Mouse (Mus musculus): Measurements from ENCODE around the gene Odf3b. TPM values are rescaled to one million over a fixed set of nuclear protein-coding genes. Genes with fewer than 3 reads are reported as not detected.

Odf3b gene
- total and polyA plus RNA-seq, 3 experiments = not detected

DNA sequence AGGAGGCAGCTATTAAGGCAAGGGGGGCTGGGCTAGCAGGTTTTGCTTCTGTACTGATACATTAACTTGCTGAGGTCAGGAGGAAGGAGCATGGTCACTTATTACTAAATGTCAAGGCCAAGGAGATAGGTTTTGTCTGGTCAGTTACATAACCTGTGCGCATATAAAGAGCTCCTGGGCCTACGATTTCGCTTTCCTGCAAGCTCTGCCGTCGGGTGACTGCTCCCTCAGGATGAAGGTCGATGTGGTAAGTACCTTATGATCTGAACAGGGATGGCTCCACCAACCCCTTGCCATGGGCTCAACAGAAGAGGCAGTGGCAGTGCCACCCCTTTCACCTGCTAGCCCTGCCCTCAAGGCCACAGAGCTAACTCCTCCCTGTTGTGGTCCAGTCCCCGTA is 44.8 kb downstream of the Odf3b start, which contains the start of gene Miox:
TSS of gene Miox (plus strand) at position 128 of the 400 bp plus-strand sequence.
- H3K4me3 ChIP-seq (replicated peaks in 1 of 3; ENCODE audit: low read depth in 2 of 3, low read length in 2 of 3, poor library complexity in 1 of 3) = no peak within 1 kb of the TSS
- H3K27ac ChIP-seq (ENCODE audit: insufficient read depth, low read depth) = no peak within 1 kb of the TSS
- no peak for DNase-seq (ENCODE audit: extremely low read depth)
- in situ Hi-C loops (cut with MboI; ENCODE audit: low pct_ligation_motif_present, low pct_unique_long_range_greater_than_20kb, low sequenced_read_pairs) = no loop called here
- TF ChIP-seq SIN3A (IDR thresholded peaks at IDR 0.05; ENCODE audit: low read length) (no peak), TCF12 (IDR thresholded peaks at IDR 0.05; ENCODE audit: low read depth, low read length) (no peak), UBTF (IDR thresholded peaks at IDR 0.05; ENCODE audit: low read depth, low read length) (no peak), SMC3 (IDR thresholded peaks at IDR 0.05; ENCODE audit: low read depth, low read length) (no peak), IRF4 (IDR thresholded peaks at IDR 0.05; ENCODE audit: low read depth, low read length) (no peak), ZC3H11A (IDR thresholded peaks at IDR 0.05; ENCODE audit: low read depth, low read length) (no peak)
- peaks cover 3 to 9% of the 10 kb centered on the region in 2 experiments; a peak in 2 of 4 replicates for H3K4me1 ChIP-seq (ENCODE audit: control insufficient read depth in 1 of 2, insufficient read depth in 2 of 2)
- H3K79me2 ChIP-seq (replicated peaks; ENCODE audit: control insufficient read depth, extremely low read depth, insufficient read depth, poor library complexity, severe bottlenecking) = no peaks in the 10 kb centered on the region
- dilution Hi-C loops (cut with MboI; ENCODE audit: extremely low pct_ligation_motif_present, extremely low pct_unique_long_range_greater_than_20kb, low sequenced_read_pairs) = no loop called here
- H3K27me3 ChIP-seq (replicated peaks) = peaks cover 1% of the 10 kb centered on the region
- H3K9ac ChIP-seq (ENCODE audit: insufficient read depth, low read depth) = no peak within 1 kb of the TSS
- H3K4me2 ChIP-seq (ENCODE audit: insufficient read depth, low read depth, poor library complexity, severe bottlenecking) = no peak within 1 kb of the TSS
- no peaks in the 10 kb centered on the region for H3K9me3 ChIP-seq (replicated peaks; ENCODE audit: low read length)
- H3K36me3 ChIP-seq (replicated peaks in 1 of 2; ENCODE audit: control insufficient read depth in 1 of 2, insufficient read depth in 1 of 2, low read length in 1 of 2) = no peaks in the 10 kb centered on the region

Other genes with a start within 250 kb of the Odf3b start
Only the 20 nearest of the 23 such genes appear.
- 40.1 and 51.5 TPM in 2 replicates for gene Plxnb2, start 198.5 kb downstream of the Odf3b start, total RNA-seq (2012; rRNA removed)
- 2.7 and 2.9 TPM in 2 replicates for gene Plxnb2, start 198.5 kb downstream of the Odf3b start, total RNA-seq (2014; rRNA removed)
- gene Plxnb2, start 198.5 kb downstream of the Odf3b start, polyA plus RNA-seq (2012; ENCODE audit: insufficient read length, low read depth) = 4.3 and 4.5 TPM in 2 replicates
- gene Dennd6b, start 182.8 kb downstream of the Odf3b start, total RNA-seq (2012; rRNA removed) = 6.6 and 9.0 TPM in 2 replicates
- gene Dennd6b, start 182.8 kb downstream of the Odf3b start, total RNA-seq (2014; rRNA removed) = 4.1 and 4.5 TPM in 2 replicates
- gene Dennd6b, start 182.8 kb downstream of the Odf3b start, polyA plus RNA-seq (2012; ENCODE audit: insufficient read length, low read depth) = 8.8 and 9.1 TPM in 2 replicates
- gene Ppp6r2, start 167.7 kb downstream of the Odf3b start, total RNA-seq (2012; rRNA removed) = 10.0 and 14.7 TPM in 2 replicates
- 5.8 and 8.7 TPM in 2 replicates for gene Ppp6r2, start 167.7 kb downstream of the Odf3b start, total RNA-seq (2014; rRNA removed)
- 6.8 and 10.3 TPM in 2 replicates for gene Ppp6r2, start 167.7 kb downstream of the Odf3b start, polyA plus RNA-seq (2012; ENCODE audit: insufficient read length, low read depth)
- 64.6 and 79.1 TPM in 2 replicates for gene Sbf1, start 64.0 kb downstream of the Odf3b start, total RNA-seq (2012; rRNA removed)
- 22.6 and 34.6 TPM in 2 replicates for gene Sbf1, start 64.0 kb downstream of the Odf3b start, total RNA-seq (2014; rRNA removed)
- 65.3 and 69.3 TPM in 2 replicates for gene Sbf1, start 64.0 kb downstream of the Odf3b start, polyA plus RNA-seq (2012; ENCODE audit: insufficient read length, low read depth)
- 1.8 and 4.5 TPM in 2 replicates for gene Adm2, start 56.6 kb downstream of the Odf3b start, total RNA-seq (2012; rRNA removed)
- gene Adm2, start 56.6 kb downstream of the Odf3b start, total RNA-seq (2014; rRNA removed) = 0.18 and 0.23 TPM in 2 replicates
- 0.66 and 0.82 TPM in 2 replicates for gene Adm2, start 56.6 kb downstream of the Odf3b start, polyA plus RNA-seq (2012; ENCODE audit: insufficient read length, low read depth)
- gene Miox, start 44.9 kb downstream of the Odf3b start, total RNA-seq (2012; rRNA removed) = not detected in 2 replicates
- not detected in 2 replicates for gene Miox, start 44.9 kb downstream of the Odf3b start, total RNA-seq (2014; rRNA removed)
- not detected in 2 replicates for gene Miox, start 44.9 kb downstream of the Odf3b start, polyA plus RNA-seq (2012; ENCODE audit: insufficient read length, low read depth)
- 18.5 and 18.8 TPM in 2 replicates for gene Lmf2, start 23.6 kb downstream of the Odf3b start, total RNA-seq (2012; rRNA removed)
- 9.1 and 9.9 TPM in 2 replicates for gene Lmf2, start 23.6 kb downstream of the Odf3b start, total RNA-seq (2014; rRNA removed)
- 28.2 and 36.2 TPM in 2 replicates for gene Lmf2, start 23.6 kb downstream of the Odf3b start, polyA plus RNA-seq (2012; ENCODE audit: insufficient read length, low read depth)
- gene Ncaph2, start 23.6 kb downstream of the Odf3b start, total RNA-seq (2012; rRNA removed) = 134 and 151 TPM in 2 replicates
- 106 and 108 TPM in 2 replicates for gene Ncaph2, start 23.6 kb downstream of the Odf3b start, total RNA-seq (2014; rRNA removed)
- gene Ncaph2, start 23.6 kb downstream of the Odf3b start, polyA plus RNA-seq (2012; ENCODE audit: insufficient read length, low read depth) = 95.4 and 122 TPM in 2 replicates
- 34.7 and 35.7 TPM in 2 replicates for gene Sco2, start 5.4 kb downstream of the Odf3b start, total RNA-seq (2012; rRNA removed)
- gene Sco2, start 5.4 kb downstream of the Odf3b start, total RNA-seq (2014; rRNA removed) = 24.9 and 27.2 TPM in 2 replicates
- gene Sco2, start 5.4 kb downstream of the Odf3b start, polyA plus RNA-seq (2012; ENCODE audit: insufficient read length, low read depth) = 12.3 and 17.1 TPM in 2 replicates
- 1.1 and 1.4 TPM in 2 replicates for gene Tymp, start 2.2 kb downstream of the Odf3b start, total RNA-seq (2012; rRNA removed)
- 2.3 and 2.4 TPM in 2 replicates for gene Tymp, start 2.2 kb downstream of the Odf3b start, total RNA-seq (2014; rRNA removed)
- 1.1 and 1.5 TPM in 2 replicates for gene Tymp, start 2.2 kb downstream of the Odf3b start, polyA plus RNA-seq (2012; ENCODE audit: insufficient read length, low read depth)
- gene Klhdc7b, start 5.6 kb upstream of the Odf3b start, total RNA-seq (2012; rRNA removed) = not detected in 2 replicates
- gene Klhdc7b, start 5.6 kb upstream of the Odf3b start, total RNA-seq (2014; rRNA removed) = not detected in 2 replicates
- not detected in 2 replicates for gene Klhdc7b, start 5.6 kb upstream of the Odf3b start, polyA plus RNA-seq (2012; ENCODE audit: insufficient read length, low read depth)
- gene Syce3, start 31.2 kb upstream of the Odf3b start, total RNA-seq (2012; rRNA removed) = not detected in 2 replicates
- gene Syce3, start 31.2 kb upstream of the Odf3b start, total RNA-seq (2014; rRNA removed) = not detected in 2 replicates
- gene Syce3, start 31.2 kb upstream of the Odf3b start, polyA plus RNA-seq (2012; ENCODE audit: insufficient read length, low read depth) = not detected in 2 replicates
- gene Cpt1b, start 46.6 kb upstream of the Odf3b start, total RNA-seq (2012; rRNA removed) = 1.6 and 2.1 TPM in 2 replicates
- gene Cpt1b, start 46.6 kb upstream of the Odf3b start, total RNA-seq (2014; rRNA removed) = 1.2 and 1.5 TPM in 2 replicates
- gene Cpt1b, start 46.6 kb upstream of the Odf3b start, polyA plus RNA-seq (2012; ENCODE audit: insufficient read length, low read depth) = 0.44 and 2.1 TPM in 2 replicates
- gene C730034F03Rik, start 50.3 kb upstream of the Odf3b start, total RNA-seq (2012; rRNA removed) = 3.6 and 6.3 TPM in 2 replicates
- 0.35 and 0.36 TPM in 2 replicates for gene C730034F03Rik, start 50.3 kb upstream of the Odf3b start, total RNA-seq (2014; rRNA removed)
- 0.44 and 1.1 TPM in 2 replicates for gene C730034F03Rik, start 50.3 kb upstream of the Odf3b start, polyA plus RNA-seq (2012; ENCODE audit: insufficient read length, low read depth)
- gene Gm44502, start 50.4 kb upstream of the Odf3b start, total RNA-seq (2012; rRNA removed) = 0.13 and 0.34 TPM in 2 replicates
- 0.15 TPM in 1 of 2 replicates, not detected in the other for gene Gm44502, start 50.4 kb upstream of the Odf3b start, total RNA-seq (2014; rRNA removed)
- gene Gm44502, start 50.4 kb upstream of the Odf3b start, polyA plus RNA-seq (2012; ENCODE audit: insufficient read length, low read depth) = 1.9 TPM in 1 of 2 replicates, not detected in the other
- gene Chkb, start 50.6 kb upstream of the Odf3b start, total RNA-seq (2012; rRNA removed) = 24.0 and 26.4 TPM in 2 replicates
- gene Chkb, start 50.6 kb upstream of the Odf3b start, total RNA-seq (2014; rRNA removed) = 21.1 and 25.9 TPM in 2 replicates
- gene Chkb, start 50.6 kb upstream of the Odf3b start, polyA plus RNA-seq (2012; ENCODE audit: insufficient read length, low read depth) = 25.0 and 31.8 TPM in 2 replicates
- gene Mapk8ip2, start 74.6 kb upstream of the Odf3b start, total RNA-seq (2012; rRNA removed) = 0.04 TPM in 1 of 2 replicates, not detected in the other
- not detected in 2 replicates for gene Mapk8ip2, start 74.6 kb upstream of the Odf3b start, total RNA-seq (2014; rRNA removed)
- gene Mapk8ip2, start 74.6 kb upstream of the Odf3b start, polyA plus RNA-seq (2012; ENCODE audit: insufficient read length, low read depth) = not detected in 2 replicates
- gene Arsa, start 98.1 kb upstream of the Odf3b start, total RNA-seq (2012; rRNA removed) = 6.3 and 9.3 TPM in 2 replicates
- 8.3 and 10.3 TPM in 2 replicates for gene Arsa, start 98.1 kb upstream of the Odf3b start, total RNA-seq (2014; rRNA removed)
- 9.5 and 9.9 TPM in 2 replicates for gene Arsa, start 98.1 kb upstream of the Odf3b start, polyA plus RNA-seq (2012; ENCODE audit: insufficient read length, low read depth)
- gene Shank3, start 120.3 kb upstream of the Odf3b start, total RNA-seq (2012; rRNA removed) = not detected in 2 replicates
- not detected in 2 replicates for gene Shank3, start 120.3 kb upstream of the Odf3b start, total RNA-seq (2014; rRNA removed)
- not detected in 2 replicates for gene Shank3, start 120.3 kb upstream of the Odf3b start, polyA plus RNA-seq (2012; ENCODE audit: insufficient read length, low read depth)
- gene Acr, start 189.0 kb upstream of the Odf3b start, total RNA-seq (2012; rRNA removed) = not detected in 2 replicates
- not detected in 2 replicates for gene Acr, start 189.0 kb upstream of the Odf3b start, total RNA-seq (2014; rRNA removed)
- gene Acr, start 189.0 kb upstream of the Odf3b start, polyA plus RNA-seq (2012; ENCODE audit: insufficient read length, low read depth) = not detected in 2 replicates

Measured in CH12.LX (cell line).